Mouse (Mus musculus): ENCODE data around the gene Fbxl3.

DNA sequence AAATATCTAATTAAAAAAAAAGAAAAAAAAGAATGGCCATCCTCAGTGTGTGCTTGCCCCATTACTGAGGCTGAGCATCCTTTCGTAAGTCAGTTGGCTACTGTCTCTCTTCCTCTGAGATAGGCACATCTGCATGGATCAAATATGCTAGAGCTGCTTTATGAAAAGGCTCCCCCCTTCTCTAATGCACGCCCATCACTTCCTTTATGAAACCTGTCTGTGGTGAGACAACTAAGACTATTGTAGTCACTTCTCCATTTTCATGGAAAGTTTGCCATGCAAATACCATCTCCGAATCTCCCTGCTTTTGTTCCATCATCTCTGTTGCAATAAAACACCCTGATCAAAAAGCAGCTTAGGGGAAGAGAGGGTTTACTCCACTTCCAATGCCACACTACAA is 62.4 kb downstream of the Fbxl3 start:
- no peak for TF ChIP-seq CTCF (IDR thresholded peaks at IDR 0.05; ENCODE audit: control insufficient read depth, insufficient read depth, insufficient read length)
- TF ChIP-seq MAX (IDR thresholded peaks at IDR 0.05), result no peak
- TF ChIP-seq MYOD1 (IDR thresholded peaks at IDR 0.05; ENCODE audit: control insufficient read depth, insufficient read length, low read depth), result no peak

Data from C2C12 (cell line).